Mouse (Mus musculus): ENCODE measurements around the gene Ttc29. TPM values are rescaled to one million over a fixed set of nuclear protein-coding genes. Genes with fewer than 3 reads are reported as not detected.

The Ttc29 gene
- 0.14 and 0.22 TPM in 2 replicates for polyA plus RNA-seq (2015; fragmentation: Nextera tagmentation; extraction: Ambion mirVana)

- Histone ChIP-seq H3K9me3 (replicated peaks; ENCODE audit: control insufficient read depth, low read length) (no peaks in the 10 kb centered on the region), H3K4me3 (replicated peaks; ENCODE audit: low read length) (no peak within 1 kb of the TSS), H3K9ac (ENCODE audit: low read length) (no peak within 1 kb of the TSS), H3K4me1 (ENCODE audit: control insufficient read depth, insufficient read depth, low read length) (0 out of 2 replicates have a peak, but pooled peaks cover 3% of the 10 kb centered on the region), H3K4me2 (ENCODE audit: low read depth, low read length) (peak within 1 kb of the TSS; percentile 36), H3K27me3 (ENCODE audit: control insufficient read depth, insufficient read depth, low read length) (no peaks in the 10 kb centered on the region), H3K36me3 (ENCODE audit: control insufficient read depth, insufficient read depth, low read length) (no peaks in the 10 kb centered on the region), H3K27ac (ENCODE audit: low read length) (no peak within 1 kb of the TSS)
- 3% methylated on average over 11 of the region's 11 CpGs for WGBS
- peak; percentile 87; the same call in 1 of the 2 replicates for ATAC-seq (ENCODE audit: insufficient read depth, low FRiP score)
These were observed at the start of gene Ttc29 for GRCm38 (mm10) chr8:78213074-78213473. Gene Ttc29 (plus strand): TSS chr8:78213297.

- Histone ChIP-seq H3K4me2 (ENCODE audit: low read depth, low read length) (no peak overlapping the region), H3K4me3 (replicated peaks; ENCODE audit: low read length) (no peak overlapping the region), H3K36me3 (ENCODE audit: control insufficient read depth, insufficient read depth, low read length) (no peaks in the 10 kb centered on the region), H3K27ac (ENCODE audit: low read length) (no peak overlapping the region), H3K4me1 (ENCODE audit: control insufficient read depth, insufficient read depth, low read length) (no peaks in the 10 kb centered on the region), H3K9me3 (replicated peaks; ENCODE audit: control insufficient read depth, low read length) (0 out of 2 replicates have a peak, but pooled peaks cover 3% of the 10 kb centered on the region), H3K9ac (ENCODE audit: low read length) (no peak overlapping the region), H3K27me3 (ENCODE audit: control insufficient read depth, insufficient read depth, low read length) (no peaks in the 10 kb centered on the region)
- no peak for ATAC-seq (ENCODE audit: insufficient read depth, low FRiP score)
- 79% methylated on average over 1 of the region's 1 CpGs for WGBS
These were observed 41.7 kb upstream of the Ttc29 start for GRCm38 (mm10) chr8:78171351-78171750.

GRCm38 (mm10) chr8:78182654-78183053 is 30.4 kb upstream of the Ttc29 start:
- WGBS = 84% methylated on average over 7 of the region's 7 CpGs
- no peaks in the 10 kb centered on the region for H3K27me3 ChIP-seq (ENCODE audit: control insufficient read depth, insufficient read depth, low read length)
- H3K27ac ChIP-seq (ENCODE audit: low read length) = no peak overlapping the region
- H3K4me3 ChIP-seq (replicated peaks; ENCODE audit: low read length) = no peak overlapping the region
- H3K9ac ChIP-seq (ENCODE audit: low read length) = no peak overlapping the region
- ATAC-seq (ENCODE audit: insufficient read depth, low FRiP score) = no peak
- H3K4me1 ChIP-seq (ENCODE audit: control insufficient read depth, insufficient read depth, low read length) = no peaks in the 10 kb centered on the region
- no peaks in the 10 kb centered on the region for H3K36me3 ChIP-seq (ENCODE audit: control insufficient read depth, insufficient read depth, low read length)
- H3K4me2 ChIP-seq (ENCODE audit: low read depth, low read length) = no peak overlapping the region
- H3K9me3 ChIP-seq (replicated peaks; ENCODE audit: control insufficient read depth, low read length) = no peaks in the 10 kb centered on the region

- ATAC-seq (ENCODE audit: insufficient read depth, low FRiP score) = no peak
- Histone ChIP-seq H3K4me3 (replicated peaks; ENCODE audit: low read length) (no peak overlapping the region), H3K27me3 (ENCODE audit: control insufficient read depth, insufficient read depth, low read length) (no peaks in the 10 kb centered on the region), H3K36me3 (ENCODE audit: control insufficient read depth, insufficient read depth, low read length) (no peaks in the 10 kb centered on the region), H3K9me3 (replicated peaks; ENCODE audit: control insufficient read depth, low read length) (no peaks in the 10 kb centered on the region), H3K9ac (ENCODE audit: low read length) (no peak overlapping the region), H3K27ac (ENCODE audit: low read length) (no peak overlapping the region), H3K4me2 (ENCODE audit: low read depth, low read length) (no peak overlapping the region), H3K4me1 (ENCODE audit: control insufficient read depth, insufficient read depth, low read length) (no peaks in the 10 kb centered on the region)
- WGBS = 86% methylated on average over 6 of the region's 6 CpGs
These were observed 29.7 kb upstream of the Ttc29 start for GRCm38 (mm10) chr8:78183414-78183813.

GRCm38 (mm10) chr8:78187087-78187486 is 26.0 kb upstream of the Ttc29 start:
- no peak for ATAC-seq (ENCODE audit: insufficient read depth, low FRiP score)
- no peak overlapping the region for H3K27ac ChIP-seq (ENCODE audit: low read length)
- no peak overlapping the region for H3K9ac ChIP-seq (ENCODE audit: low read length)
- no peak overlapping the region for H3K4me2 ChIP-seq (ENCODE audit: low read depth, low read length)
- no peak overlapping the region for H3K4me3 ChIP-seq (replicated peaks; ENCODE audit: low read length)
- H3K36me3 ChIP-seq (ENCODE audit: control insufficient read depth, insufficient read depth, low read length) = no peaks in the 10 kb centered on the region
- no peaks in the 10 kb centered on the region for H3K4me1 ChIP-seq (ENCODE audit: control insufficient read depth, insufficient read depth, low read length)
- no peaks in the 10 kb centered on the region for H3K9me3 ChIP-seq (replicated peaks; ENCODE audit: control insufficient read depth, low read length)
- H3K27me3 ChIP-seq (ENCODE audit: control insufficient read depth, insufficient read depth, low read length) = no peaks in the 10 kb centered on the region

GRCm38 (mm10) chr8:78204229-78204628 is 8.9 kb upstream of the Ttc29 start:
- ATAC-seq (ENCODE audit: insufficient read depth, low FRiP score) = no peak
- Histone ChIP-seq H3K27ac (ENCODE audit: low read length) (no peak overlapping the region), H3K4me1 (ENCODE audit: control insufficient read depth, insufficient read depth, low read length) (no peaks in the 10 kb centered on the region), H3K4me2 (ENCODE audit: low read depth, low read length) (no peak overlapping the region), H3K36me3 (ENCODE audit: control insufficient read depth, insufficient read depth, low read length) (no peaks in the 10 kb centered on the region), H3K27me3 (ENCODE audit: control insufficient read depth, insufficient read depth, low read length) (no peaks in the 10 kb centered on the region), H3K4me3 (replicated peaks; ENCODE audit: low read length) (no peak overlapping the region), H3K9ac (ENCODE audit: low read length) (no peak overlapping the region), H3K9me3 (replicated peaks; ENCODE audit: control insufficient read depth, low read length) (no peaks in the 10 kb centered on the region)
- WGBS = 33% methylated on average over 5 of the region's 5 CpGs

- Histone ChIP-seq H3K36me3 (ENCODE audit: control insufficient read depth, insufficient read depth, low read length) (no peaks in the 10 kb centered on the region), H3K9me3 (replicated peaks; ENCODE audit: control insufficient read depth, low read length) (no peaks in the 10 kb centered on the region), H3K27me3 (ENCODE audit: control insufficient read depth, insufficient read depth, low read length) (no peaks in the 10 kb centered on the region), H3K4me3 (replicated peaks; ENCODE audit: low read length) (no peak overlapping the region), H3K9ac (ENCODE audit: low read length) (no peak overlapping the region), H3K4me2 (ENCODE audit: low read depth, low read length) (no peak overlapping the region), H3K4me1 (ENCODE audit: control insufficient read depth, insufficient read depth, low read length) (0 out of 2 replicates have a peak, but pooled peaks cover 3% of the 10 kb centered on the region), H3K27ac (ENCODE audit: low read length) (no peak overlapping the region)
- no peak for ATAC-seq (ENCODE audit: insufficient read depth, low FRiP score)
- WGBS = 49% methylated on average over 3 of the region's 3 CpGs
These were observed 2.7 kb upstream of the Ttc29 start for GRCm38 (mm10) chr8:78210424-78210823.

- Histone ChIP-seq H3K27ac (ENCODE audit: low read length) (no peak overlapping the region), H3K27me3 (ENCODE audit: control insufficient read depth, insufficient read depth, low read length) (no peaks in the 10 kb centered on the region), H3K4me3 (replicated peaks; ENCODE audit: low read length) (no peak overlapping the region), H3K4me1 (ENCODE audit: control insufficient read depth, insufficient read depth, low read length) (0 out of 2 replicates have a peak, but pooled peaks cover 3% of the 10 kb centered on the region), H3K36me3 (ENCODE audit: control insufficient read depth, insufficient read depth, low read length) (no peaks in the 10 kb centered on the region), H3K4me2 (ENCODE audit: low read depth, low read length) (no peak overlapping the region), H3K9me3 (replicated peaks; ENCODE audit: control insufficient read depth, low read length) (no peaks in the 10 kb centered on the region), H3K9ac (ENCODE audit: low read length) (no peak overlapping the region)
- no peak for ATAC-seq (ENCODE audit: insufficient read depth, low FRiP score)
- WGBS = 26% methylated on average over 3 of the region's 3 CpGs
These were observed 1.5 kb downstream of the Ttc29 start for GRCm38 (mm10) chr8:78214645-78215044.

GRCm38 (mm10) chr8:78226087-78226486 is 13.0 kb downstream of the Ttc29 start:
- no peak for ATAC-seq (ENCODE audit: insufficient read depth, low FRiP score)
- Histone ChIP-seq H3K4me1 (ENCODE audit: control insufficient read depth, insufficient read depth, low read length) (no peaks in the 10 kb centered on the region), H3K36me3 (ENCODE audit: control insufficient read depth, insufficient read depth, low read length) (no peaks in the 10 kb centered on the region), H3K9me3 (replicated peaks; ENCODE audit: control insufficient read depth, low read length) (no peaks in the 10 kb centered on the region), H3K27me3 (ENCODE audit: control insufficient read depth, insufficient read depth, low read length) (no peaks in the 10 kb centered on the region), H3K9ac (ENCODE audit: low read length) (no peak overlapping the region), H3K4me3 (replicated peaks; ENCODE audit: low read length) (no peak overlapping the region), H3K27ac (ENCODE audit: low read length) (no peak overlapping the region), H3K4me2 (ENCODE audit: low read depth, low read length) (no peak overlapping the region)
- 65% methylated on average over 4 of the region's 4 CpGs for WGBS

- no peak for ATAC-seq (ENCODE audit: insufficient read depth, low FRiP score)
- Histone ChIP-seq H3K4me1 (ENCODE audit: control insufficient read depth, insufficient read depth, low read length) (0 out of 2 replicates have a peak, but pooled peaks cover 5% of the 10 kb centered on the region), H3K4me3 (replicated peaks; ENCODE audit: low read length) (no peak overlapping the region), H3K36me3 (ENCODE audit: control insufficient read depth, insufficient read depth, low read length) (no peaks in the 10 kb centered on the region), H3K9me3 (replicated peaks; ENCODE audit: control insufficient read depth, low read length) (no peaks in the 10 kb centered on the region), H3K27me3 (ENCODE audit: control insufficient read depth, insufficient read depth, low read length) (no peaks in the 10 kb centered on the region), H3K4me2 (ENCODE audit: low read depth, low read length) (no peak overlapping the region), H3K9ac (ENCODE audit: low read length) (no peak overlapping the region), H3K27ac (ENCODE audit: low read length) (no peak overlapping the region)
- 62% methylated on average over 2 of the region's 2 CpGs for WGBS
These were observed 17.6 kb downstream of the Ttc29 start for GRCm38 (mm10) chr8:78230721-78231120.

All from stomach, embryonic 16.5 days (tissue).